Mouse (Mus musculus): ENCODE measurements around the gene Hs6st2. TPM values are rescaled to one million over a fixed set of nuclear protein-coding genes. Genes with fewer than 3 reads are reported as not detected.

The Hs6st2 gene
- polyA plus RNA-seq, 1 experiment = 0.20 TPM

DNA sequence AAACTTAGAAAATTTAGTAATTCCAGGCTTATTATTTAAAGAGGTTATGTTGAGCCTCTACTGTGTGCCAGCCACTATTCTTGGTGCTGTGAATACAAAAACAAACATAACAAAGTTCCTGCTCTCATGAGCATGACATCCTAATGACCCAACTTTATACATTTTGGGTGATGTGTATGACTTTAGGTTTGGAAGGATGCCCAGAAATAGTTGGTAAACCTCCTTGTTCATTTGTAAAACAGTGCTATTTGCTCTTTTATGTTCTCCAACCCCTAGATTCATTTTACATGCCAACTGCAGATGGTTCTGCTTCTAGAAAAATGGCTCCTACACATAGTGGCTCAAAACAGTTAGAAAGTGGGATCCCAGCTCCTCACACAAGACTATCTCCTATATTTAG is 153.1 kb downstream of the Hs6st2 start:
- Histone ChIP-seq H3ac (ENCODE audit: control insufficient read depth, insufficient read length, low read depth) (no peak overlapping the region), H3K79me3 (ENCODE audit: low read depth) (no peaks in the 10 kb centered on the region), H3K36me3 (ENCODE audit: control insufficient read depth, insufficient read depth) (no peaks in the 10 kb centered on the region), H3K4me3 (ENCODE audit: insufficient read depth, poor library complexity, severe bottlenecking) (no peak overlapping the region), H3K27me3 (ENCODE audit: control insufficient read depth, insufficient read depth, insufficient read length) (no peaks in the 10 kb centered on the region), H3K79me2 (ENCODE audit: control insufficient read depth, insufficient read depth) (no peaks in the 10 kb centered on the region)
- TF ChIP-seq CTCF (IDR thresholded peaks at IDR 0.05; ENCODE audit: control insufficient read depth, insufficient read depth, insufficient read length) (no peak), CEBPB (IDR thresholded peaks at IDR 0.05; ENCODE audit: low read depth) (no peak)

DNA sequence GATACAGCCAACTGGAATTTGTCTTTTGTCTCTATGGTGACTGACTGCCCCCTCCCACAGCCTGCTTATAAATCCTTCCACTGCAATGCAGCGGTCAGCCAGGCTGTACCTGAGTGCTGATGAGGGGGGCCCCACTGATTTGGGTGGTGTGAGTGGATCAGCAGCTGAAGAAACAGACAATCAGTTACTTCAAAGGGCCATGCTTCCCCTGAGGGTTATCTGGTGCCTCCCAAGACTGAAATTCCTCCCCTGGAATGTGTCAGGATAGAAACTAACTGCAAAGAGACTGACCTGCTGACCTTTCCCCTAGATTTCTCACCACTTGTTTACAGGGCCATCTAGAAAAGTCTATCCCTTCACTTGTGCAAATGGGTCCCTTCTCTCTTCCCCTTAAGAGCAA is 166.8 kb downstream of the Hs6st2 start:
- H3ac ChIP-seq (ENCODE audit: control insufficient read depth, insufficient read length, low read depth) = no peak overlapping the region
- no peaks in the 10 kb centered on the region for H3K27me3 ChIP-seq (ENCODE audit: control insufficient read depth, insufficient read depth, insufficient read length)
- no peak for TF ChIP-seq MYOG (IDR thresholded peaks at IDR 0.05; ENCODE audit: control insufficient read depth, extremely low read depth, insufficient read length)
- no peak for TF ChIP-seq CEBPB (IDR thresholded peaks at IDR 0.05; ENCODE audit: low read depth)
- TF ChIP-seq CTCF (IDR thresholded peaks at IDR 0.05; ENCODE audit: control insufficient read depth, insufficient read depth, insufficient read length) = no peak
- no peak for TF ChIP-seq MAX (IDR thresholded peaks at IDR 0.05)
- TF ChIP-seq USF1 (IDR thresholded peaks at IDR 0.05; ENCODE audit: low read depth) = no peak
- TF ChIP-seq MYOD1 (IDR thresholded peaks at IDR 0.05; ENCODE audit: control insufficient read depth, insufficient read length, low read depth) = no peak
- no peak for TF ChIP-seq FOSL1 (IDR thresholded peaks at IDR 0.05; ENCODE audit: insufficient read depth, low read length, poor library complexity, severe bottlenecking)
- no peaks in the 10 kb centered on the region for H3K79me2 ChIP-seq (ENCODE audit: control insufficient read depth, insufficient read depth)
- no peaks in the 10 kb centered on the region for H3K79me3 ChIP-seq (ENCODE audit: low read depth)
- no peak overlapping the region for H3K4me3 ChIP-seq (ENCODE audit: insufficient read depth, poor library complexity, severe bottlenecking)
- H3K36me3 ChIP-seq (ENCODE audit: control insufficient read depth, insufficient read depth) = no peaks in the 10 kb centered on the region

DNA sequence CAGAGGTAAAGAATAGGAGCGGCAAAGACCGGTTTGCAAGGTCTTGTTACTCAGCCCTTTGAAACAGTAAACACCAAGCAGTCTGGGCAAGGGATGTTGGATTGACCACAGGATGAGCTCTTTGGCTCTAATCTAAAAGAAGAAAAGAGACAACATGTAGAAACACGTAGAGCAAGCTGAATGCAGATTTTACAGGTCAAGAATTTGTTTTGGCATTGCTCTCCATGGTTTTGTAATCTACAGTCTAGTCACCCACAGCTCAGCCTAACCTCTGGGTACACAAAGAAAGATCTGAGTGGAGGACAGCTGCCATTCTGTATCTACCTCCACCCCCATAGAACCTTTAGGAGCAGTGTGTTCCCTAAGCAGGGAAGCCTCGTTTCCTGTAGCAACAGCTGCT is 175.1 kb downstream of the Hs6st2 start:
- Histone ChIP-seq H3K36me3 (ENCODE audit: control insufficient read depth, insufficient read depth) (no peaks in the 10 kb centered on the region), H3K79me3 (ENCODE audit: low read depth) (no peaks in the 10 kb centered on the region), H3K79me2 (ENCODE audit: control insufficient read depth, insufficient read depth) (no peaks in the 10 kb centered on the region), H3K27me3 (ENCODE audit: control insufficient read depth, insufficient read depth, insufficient read length) (no peaks in the 10 kb centered on the region), H3K4me3 (ENCODE audit: insufficient read depth, poor library complexity, severe bottlenecking) (no peak overlapping the region), H3ac (ENCODE audit: control insufficient read depth, insufficient read length, low read depth) (no peak overlapping the region)
- no peak for TF ChIP-seq MYOG (IDR thresholded peaks at IDR 0.05; ENCODE audit: control insufficient read depth, extremely low read depth, insufficient read length)
- no peak for TF ChIP-seq CTCF (IDR thresholded peaks at IDR 0.05; ENCODE audit: control insufficient read depth, insufficient read depth, insufficient read length)
- TF ChIP-seq CEBPB (IDR thresholded peaks at IDR 0.05; ENCODE audit: low read depth) = no peak
- no peak for TF ChIP-seq MYOD1 (IDR thresholded peaks at IDR 0.05; ENCODE audit: control insufficient read depth, insufficient read length, low read depth)
- no peak for TF ChIP-seq USF1 (IDR thresholded peaks at IDR 0.05; ENCODE audit: low read depth)
- no peak for TF ChIP-seq FOSL1 (IDR thresholded peaks at IDR 0.05; ENCODE audit: insufficient read depth, low read length, poor library complexity, severe bottlenecking)
- no peak for TF ChIP-seq MAX (IDR thresholded peaks at IDR 0.05)

DNA sequence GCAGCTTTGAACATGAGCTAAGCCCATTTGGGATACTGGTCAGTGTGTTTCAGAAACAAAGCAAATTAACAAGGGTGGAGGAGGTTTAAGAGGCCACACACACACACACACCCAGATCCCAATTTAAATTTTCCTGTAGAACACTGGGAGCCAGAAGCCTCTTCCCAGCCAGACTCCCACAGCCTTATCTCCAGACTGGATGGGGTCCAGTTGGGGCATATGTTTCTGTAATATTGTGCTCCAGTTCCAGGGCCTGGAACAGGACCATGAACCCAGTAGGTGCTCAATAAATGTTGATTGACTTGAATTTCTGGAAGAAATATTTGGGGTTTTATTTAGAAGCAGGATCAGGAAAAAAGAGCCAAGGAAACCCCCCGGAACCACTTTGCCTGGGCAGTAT is 176.0 kb downstream of the Hs6st2 start:
- TF ChIP-seq CTCF (IDR thresholded peaks at IDR 0.05; ENCODE audit: control insufficient read depth, insufficient read depth, insufficient read length) (no peak), MYOG (IDR thresholded peaks at IDR 0.05; ENCODE audit: control insufficient read depth, extremely low read depth, insufficient read length) (no peak), CEBPB (IDR thresholded peaks at IDR 0.05; ENCODE audit: low read depth) (no peak), MYOD1 (IDR thresholded peaks at IDR 0.05; ENCODE audit: control insufficient read depth, insufficient read length, low read depth) (no peak), USF1 (IDR thresholded peaks at IDR 0.05; ENCODE audit: low read depth) (no peak), FOSL1 (IDR thresholded peaks at IDR 0.05; ENCODE audit: insufficient read depth, low read length, poor library complexity, severe bottlenecking) (no peak), MAX (IDR thresholded peaks at IDR 0.05) (no peak)
- Histone ChIP-seq H3K79me3 (ENCODE audit: low read depth) (no peaks in the 10 kb centered on the region), H3K79me2 (ENCODE audit: control insufficient read depth, insufficient read depth) (no peaks in the 10 kb centered on the region), H3K36me3 (ENCODE audit: control insufficient read depth, insufficient read depth) (no peaks in the 10 kb centered on the region), H3ac (ENCODE audit: control insufficient read depth, insufficient read length, low read depth) (no peak overlapping the region), H3K27me3 (ENCODE audit: control insufficient read depth, insufficient read depth, insufficient read length) (no peaks in the 10 kb centered on the region), H3K4me3 (ENCODE audit: insufficient read depth, poor library complexity, severe bottlenecking) (no peak overlapping the region)

DNA sequence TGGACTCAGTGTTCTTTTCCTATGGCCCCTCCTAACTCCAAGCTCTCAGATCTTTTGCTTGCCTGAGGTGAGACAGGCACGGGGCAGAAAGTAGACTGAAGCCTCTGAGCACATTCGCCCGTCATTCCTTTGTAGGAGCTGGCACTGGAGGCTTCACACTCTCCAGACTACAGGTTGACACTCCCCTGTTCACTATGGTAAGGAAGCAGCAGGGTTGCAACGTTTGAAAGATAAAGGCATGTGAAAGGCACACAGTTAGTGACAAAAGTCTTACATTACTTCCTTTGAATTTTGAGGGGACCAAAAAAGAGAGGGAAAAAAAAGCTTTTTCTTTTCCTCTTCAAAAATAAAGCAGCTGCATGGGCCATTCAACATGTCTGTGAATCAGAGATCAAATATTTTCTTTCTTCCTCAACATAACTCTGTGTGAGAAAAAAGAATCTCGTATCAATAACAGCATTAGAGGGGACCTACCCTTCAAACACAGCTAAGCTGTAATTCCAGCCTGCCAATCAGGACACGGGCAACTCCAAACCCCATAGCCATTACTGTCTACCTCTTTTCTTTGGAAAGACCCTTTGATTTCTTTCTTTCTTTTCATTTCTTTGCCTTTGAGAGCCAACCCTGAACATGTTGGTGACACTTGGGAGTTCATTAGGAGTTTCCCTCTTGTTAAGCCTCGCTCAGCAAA is 177.7 kb downstream of the Hs6st2 start:
- Histone ChIP-seq H3K79me2 (ENCODE audit: control insufficient read depth, insufficient read depth) (no peaks in the 10 kb centered on the region), H3K79me3 (ENCODE audit: low read depth) (no peaks in the 10 kb centered on the region), H3ac (ENCODE audit: control insufficient read depth, insufficient read length, low read depth) (no peak overlapping the region), H3K36me3 (ENCODE audit: control insufficient read depth, insufficient read depth) (no peaks in the 10 kb centered on the region), H3K4me3 (ENCODE audit: insufficient read depth, poor library complexity, severe bottlenecking) (no peak overlapping the region), H3K27me3 (ENCODE audit: control insufficient read depth, insufficient read depth, insufficient read length) (no peaks in the 10 kb centered on the region)
- no peak for TF ChIP-seq MYOG (IDR thresholded peaks at IDR 0.05; ENCODE audit: control insufficient read depth, extremely low read depth, insufficient read length)
- TF ChIP-seq FOSL1 (IDR thresholded peaks at IDR 0.05; ENCODE audit: insufficient read depth, low read length, poor library complexity, severe bottlenecking) = no peak
- no peak for TF ChIP-seq MAX (IDR thresholded peaks at IDR 0.05)
- no peak for TF ChIP-seq CTCF (IDR thresholded peaks at IDR 0.05; ENCODE audit: control insufficient read depth, insufficient read depth, insufficient read length)
- no peak for TF ChIP-seq USF1 (IDR thresholded peaks at IDR 0.05; ENCODE audit: low read depth)
- TF ChIP-seq MYOD1 (IDR thresholded peaks at IDR 0.05; ENCODE audit: control insufficient read depth, insufficient read length, low read depth) = no peak
- TF ChIP-seq CEBPB (IDR thresholded peaks at IDR 0.05; ENCODE audit: low read depth) = no peak

DNA sequence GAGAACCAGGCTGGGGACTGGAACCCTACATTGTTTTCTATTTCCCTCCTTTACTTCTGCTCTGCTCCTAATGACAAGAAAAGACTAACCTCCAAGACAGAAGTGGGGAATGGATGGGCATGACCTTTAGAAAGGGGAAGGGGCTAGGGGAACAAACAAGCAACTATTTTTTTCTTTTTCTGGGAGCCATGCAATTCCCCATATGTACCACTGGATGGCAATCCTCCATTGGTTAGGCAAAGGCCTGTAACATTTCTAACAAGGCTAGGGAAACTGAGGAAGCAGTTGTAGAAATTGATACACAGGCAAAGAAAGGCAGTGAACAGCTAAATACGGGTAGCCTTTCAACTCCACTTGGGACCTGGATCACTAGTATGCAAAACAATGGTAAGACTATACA is 183.8 kb downstream of the Hs6st2 start:
- H3K79me2 ChIP-seq (ENCODE audit: control insufficient read depth, insufficient read depth) = no peaks in the 10 kb centered on the region
- no peaks in the 10 kb centered on the region for H3K79me3 ChIP-seq (ENCODE audit: low read depth)
- H3ac ChIP-seq (ENCODE audit: control insufficient read depth, insufficient read length, low read depth) = no peak overlapping the region
- H3K4me3 ChIP-seq (ENCODE audit: insufficient read depth, poor library complexity, severe bottlenecking) = no peak overlapping the region
- H3K27me3 ChIP-seq (ENCODE audit: control insufficient read depth, insufficient read depth, insufficient read length) = no peaks in the 10 kb centered on the region
- no peaks in the 10 kb centered on the region for H3K36me3 ChIP-seq (ENCODE audit: control insufficient read depth, insufficient read depth)
- TF ChIP-seq MYOG (IDR thresholded peaks at IDR 0.05; ENCODE audit: control insufficient read depth, extremely low read depth, insufficient read length) = no peak
- no peak for TF ChIP-seq CEBPB (IDR thresholded peaks at IDR 0.05; ENCODE audit: low read depth)
- TF ChIP-seq FOSL1 (IDR thresholded peaks at IDR 0.05; ENCODE audit: insufficient read depth, low read length, poor library complexity, severe bottlenecking) = no peak
- no peak for TF ChIP-seq USF1 (IDR thresholded peaks at IDR 0.05; ENCODE audit: low read depth)
- TF ChIP-seq MYOD1 (IDR thresholded peaks at IDR 0.05; ENCODE audit: control insufficient read depth, insufficient read length, low read depth) = no peak
- no peak for TF ChIP-seq CTCF (IDR thresholded peaks at IDR 0.05; ENCODE audit: control insufficient read depth, insufficient read depth, insufficient read length)
- TF ChIP-seq MAX (IDR thresholded peaks at IDR 0.05) = no peak

All from C2C12 (cell line).